Mouse (Mus musculus) lung, adult 18-20 months (tissue): ENCODE results near the gene Lhpp.
A peak's percentile ranks its signal among the peaks of the same experiment; 100 is the strongest.

Source experiments
- DNase-seq, 2 experiments: peaks; one replicate each; pipeline ENCODE4 v3.0.0; 2022; ENCODE audit warnings: mixed read lengths in 2 of 2

The Lhpp gene

DNA sequence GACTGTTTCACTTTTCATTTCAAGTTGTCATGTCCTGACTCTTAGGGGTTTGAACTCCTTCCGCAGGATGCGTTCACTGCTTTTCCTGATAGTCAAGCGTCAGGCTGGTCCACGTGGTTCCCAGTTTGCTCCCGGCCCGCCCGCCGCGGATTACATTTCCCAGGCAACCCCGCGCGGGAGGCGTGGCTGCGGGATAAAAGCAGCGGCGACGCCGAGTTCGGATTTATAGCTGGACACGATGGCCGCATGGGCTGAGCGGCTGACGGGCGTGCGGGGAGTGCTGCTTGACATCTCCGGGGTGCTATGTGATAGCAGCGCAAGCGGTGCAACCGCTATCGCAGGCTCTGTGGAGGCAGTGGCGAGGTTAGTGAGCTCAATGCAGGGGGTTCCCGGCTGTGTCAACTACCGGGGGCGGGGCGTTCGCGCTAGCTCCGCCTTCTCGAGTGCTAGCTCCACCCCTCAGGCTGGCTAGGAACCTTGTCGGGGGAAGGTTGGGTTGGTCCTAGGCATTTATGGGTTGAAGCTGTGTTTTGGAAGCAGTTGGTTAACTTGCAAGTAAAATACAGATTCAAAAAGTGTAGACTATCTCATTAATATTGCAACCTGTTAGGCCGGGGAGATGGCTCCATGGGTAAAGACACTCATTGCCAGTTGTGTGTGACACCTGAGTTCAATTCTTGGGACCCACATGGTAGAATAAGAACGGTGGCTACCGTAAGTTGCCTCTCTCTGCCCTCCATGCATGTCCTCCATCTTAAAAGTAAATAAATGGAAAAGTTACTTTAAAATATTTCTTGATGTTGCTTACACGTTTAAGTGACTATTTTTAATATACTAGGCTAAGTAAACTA lies at the start of gene Lhpp:
Gene Lhpp, plus strand, starts transcription at position 171 of the 851 bp plus-strand sequence.
- peak; percentile 79 to 82 for DNase-seq

DNA sequence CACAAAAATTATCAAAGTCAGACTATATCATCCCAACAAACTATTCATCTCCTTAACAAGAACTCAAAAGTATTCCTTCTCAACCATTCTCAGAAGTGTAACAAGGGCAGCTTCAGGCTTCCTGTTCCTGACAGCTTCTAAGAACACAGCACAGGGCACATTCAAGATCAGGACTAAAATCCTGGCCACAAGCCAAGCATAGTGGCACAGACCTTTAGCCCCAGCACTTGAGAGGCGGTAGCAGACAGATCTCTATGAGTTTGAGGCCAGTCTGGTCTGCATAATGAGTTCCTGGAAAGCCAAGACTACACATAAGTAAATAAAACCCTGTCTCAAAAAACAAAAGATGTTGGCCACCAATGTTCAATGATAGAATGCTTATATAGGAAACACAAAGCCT lies 44.6 kb upstream of the Lhpp start:
- no peak for DNase-seq

DNA sequence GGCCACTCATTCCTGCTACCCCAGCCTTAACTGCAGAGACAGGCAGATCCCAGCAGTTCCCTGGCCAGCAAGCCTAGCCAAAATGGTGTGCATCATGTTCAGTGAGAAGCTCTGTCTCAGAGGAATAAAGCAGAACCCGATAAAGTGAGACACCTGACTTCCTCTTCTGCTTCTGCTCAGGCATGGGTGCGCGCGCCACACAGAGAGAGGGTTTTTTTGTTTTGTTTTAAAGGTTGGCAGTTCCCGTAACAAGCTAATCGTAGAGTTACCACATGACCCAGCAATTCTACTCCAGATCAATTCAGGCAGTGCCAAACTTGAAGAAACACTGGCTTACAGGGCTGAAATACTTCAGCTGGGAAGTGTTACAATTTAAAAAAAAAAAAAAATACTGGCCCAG lies 41.6 kb upstream of the Lhpp start:
- DNase-seq, result peak; percentile 46 to 52

DNA sequence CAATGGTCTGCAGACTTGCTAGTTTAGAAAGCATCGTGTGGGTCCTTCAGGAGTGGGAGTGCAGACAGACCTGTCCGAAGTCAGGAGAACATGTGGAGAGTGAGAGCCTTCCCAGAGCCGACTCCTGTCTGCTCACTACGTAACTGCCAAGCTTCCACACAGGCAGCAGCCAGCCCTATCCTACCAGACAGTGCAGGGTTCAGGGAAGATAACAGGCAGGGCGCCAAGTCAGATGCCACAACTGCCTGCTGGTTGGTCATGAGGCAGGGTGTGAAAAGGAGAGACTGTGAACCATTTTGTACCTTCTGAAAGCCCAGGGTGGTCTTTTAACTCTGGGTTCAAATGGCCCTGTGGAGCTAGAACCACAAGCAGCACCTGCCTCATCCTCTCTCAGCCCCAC lies 40.4 kb upstream of the Lhpp start:
- no peak for DNase-seq

DNA sequence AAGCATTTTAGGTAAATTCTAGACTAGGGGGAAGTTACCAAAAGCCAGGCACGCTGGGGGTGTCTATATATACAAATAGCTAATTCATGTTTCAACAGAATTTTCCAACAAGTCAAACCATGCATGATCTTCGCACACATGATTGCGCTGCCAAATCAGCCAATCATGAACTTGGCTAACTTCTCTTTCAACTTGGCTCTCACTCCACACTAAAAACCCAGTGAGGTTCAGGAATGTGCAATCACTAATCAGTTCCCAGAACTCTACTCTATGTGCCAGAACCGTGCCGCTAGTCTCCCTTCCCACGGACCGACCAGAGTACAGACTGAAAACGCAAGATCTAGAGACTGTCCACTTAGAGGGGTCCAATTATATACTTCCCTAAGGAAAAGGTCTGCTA lies 39.0 kb upstream of the Lhpp start:
- DNase-seq, result peak; percentile 26 to 49

DNA sequence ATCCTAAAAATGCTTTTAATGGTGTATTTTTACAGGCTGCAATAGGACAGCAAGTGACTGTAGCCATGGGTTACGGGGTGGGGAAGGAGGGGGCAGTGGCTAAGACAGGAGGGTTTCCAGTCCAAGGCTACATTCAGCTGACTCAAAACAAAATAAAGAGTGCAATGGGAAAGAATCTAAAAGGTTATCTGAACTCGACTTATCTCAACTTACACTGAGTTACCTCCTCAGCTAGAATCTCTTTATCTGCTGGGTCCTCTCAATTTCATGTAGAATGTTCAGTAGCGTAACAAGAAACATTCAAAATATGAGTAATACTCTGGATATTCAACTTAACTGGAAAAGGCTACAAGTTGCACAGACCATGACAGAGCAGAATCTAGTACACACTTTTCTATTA lies 37.7 kb upstream of the Lhpp start:
- no peak for DNase-seq

DNA sequence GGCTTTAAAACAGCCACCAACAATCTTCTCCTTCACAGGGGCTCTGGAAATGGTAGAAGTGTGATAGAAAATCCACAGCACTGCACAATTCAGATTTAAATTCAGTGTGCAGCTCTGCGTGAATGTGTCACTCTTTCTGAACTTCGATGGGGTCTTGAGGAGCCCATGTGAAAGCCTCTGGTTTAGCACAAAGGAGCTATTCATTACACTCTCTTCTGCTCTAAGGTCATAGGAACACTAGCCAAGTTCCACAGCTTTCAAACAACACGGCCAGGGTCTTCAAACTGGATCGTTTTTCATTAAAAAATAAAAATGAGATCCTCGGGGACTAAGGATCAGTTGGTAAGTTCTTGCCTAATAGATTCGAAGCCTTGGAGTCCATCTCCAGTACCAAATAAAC lies 37.2 kb upstream of the Lhpp start:
- DNase-seq, result no peak

DNA sequence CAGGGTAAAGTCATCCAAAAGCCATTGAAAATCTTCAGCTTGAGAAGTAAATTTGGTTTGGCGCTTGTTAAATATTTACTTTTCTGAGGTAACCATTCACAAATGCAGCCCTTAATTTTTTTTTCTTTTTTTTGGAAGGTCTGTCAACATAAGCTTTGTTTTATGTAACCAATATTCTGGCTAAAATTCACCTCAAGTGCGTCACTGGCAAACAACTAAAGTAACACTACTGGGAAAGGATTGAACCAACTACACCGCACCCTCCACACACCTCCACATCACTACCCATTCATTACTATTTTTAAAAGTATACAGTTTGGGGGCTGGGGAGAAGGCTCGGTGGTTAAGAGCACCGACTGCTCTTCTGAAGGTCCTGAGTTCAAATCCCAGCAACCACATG lies 35.8 kb upstream of the Lhpp start:
- DNase-seq, result peak; percentile 60 to 76

DNA sequence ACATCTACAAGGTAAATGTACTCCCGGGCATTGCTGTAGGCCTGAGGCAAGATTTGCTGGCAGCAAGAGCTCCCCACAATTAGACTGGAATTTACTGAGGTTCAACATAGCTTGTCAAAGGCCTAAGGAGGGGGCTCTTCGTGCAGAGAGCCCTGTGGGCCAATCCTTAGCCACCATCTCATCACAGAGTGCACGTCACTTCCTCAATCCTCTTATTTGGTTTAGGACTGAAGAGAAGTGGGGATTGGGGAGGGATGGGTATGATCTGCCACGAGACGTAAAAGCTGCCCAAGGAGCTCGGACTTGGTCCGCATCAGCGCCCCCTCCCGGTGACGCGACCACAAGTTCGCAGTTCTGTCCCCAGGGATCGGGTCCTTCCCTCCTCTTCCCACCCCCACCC lies 34.8 kb upstream of the Lhpp start:
- DNase-seq, result peak; percentile 84 to 87

DNA sequence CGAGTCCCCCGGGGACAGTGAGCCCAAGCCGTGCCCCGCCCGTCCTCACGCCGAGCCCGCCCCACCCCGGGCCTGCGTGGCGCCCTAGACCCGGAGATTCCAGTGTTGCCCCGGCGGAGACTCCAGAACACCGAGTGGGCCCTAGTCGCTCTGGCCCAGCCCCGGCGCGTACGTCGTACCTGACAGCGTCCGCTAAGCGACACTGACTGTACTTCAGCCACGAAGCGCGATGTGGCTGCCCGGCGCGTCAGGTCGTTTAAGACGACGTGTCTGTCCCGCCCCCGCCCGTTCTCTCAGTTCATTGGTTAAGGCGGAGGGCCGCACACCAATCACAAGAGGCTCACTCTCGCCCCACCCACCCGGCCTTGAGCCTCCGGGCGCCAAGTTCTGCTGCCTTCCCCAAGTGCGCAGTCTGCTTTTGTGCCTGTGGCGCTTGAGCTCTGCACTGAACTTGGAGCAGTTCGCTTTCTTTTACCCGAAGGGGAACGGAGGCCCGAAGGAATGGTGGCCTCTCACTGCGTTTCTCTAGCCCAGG lies 34.3 kb upstream of the Lhpp start, which contains the start of gene Oat:
Gene Oat, minus strand, starts transcription at position 283 of the 535 bp plus-strand sequence.
- DNase-seq, result peak; percentile 96 to 97

DNA sequence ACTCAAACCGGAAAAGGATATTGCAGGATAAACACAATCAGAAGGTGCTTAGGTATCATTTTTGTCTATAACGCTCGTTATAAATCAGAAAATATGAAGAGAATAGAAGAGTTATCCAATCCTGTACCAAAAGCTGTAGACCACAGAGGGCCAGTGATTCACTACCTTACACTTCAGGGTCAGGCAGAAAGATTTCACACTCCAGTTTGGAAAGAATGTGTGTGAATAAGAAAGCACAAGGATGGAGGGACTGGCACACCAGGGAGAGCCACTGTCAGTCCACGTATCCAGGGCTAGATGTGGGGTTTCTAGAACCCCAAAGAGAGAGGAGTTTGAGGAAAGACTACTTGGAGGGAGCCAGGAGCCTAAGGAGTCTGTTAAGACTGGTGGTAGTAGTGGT lies 33.5 kb upstream of the Lhpp start:
- no peak for DNase-seq

DNA sequence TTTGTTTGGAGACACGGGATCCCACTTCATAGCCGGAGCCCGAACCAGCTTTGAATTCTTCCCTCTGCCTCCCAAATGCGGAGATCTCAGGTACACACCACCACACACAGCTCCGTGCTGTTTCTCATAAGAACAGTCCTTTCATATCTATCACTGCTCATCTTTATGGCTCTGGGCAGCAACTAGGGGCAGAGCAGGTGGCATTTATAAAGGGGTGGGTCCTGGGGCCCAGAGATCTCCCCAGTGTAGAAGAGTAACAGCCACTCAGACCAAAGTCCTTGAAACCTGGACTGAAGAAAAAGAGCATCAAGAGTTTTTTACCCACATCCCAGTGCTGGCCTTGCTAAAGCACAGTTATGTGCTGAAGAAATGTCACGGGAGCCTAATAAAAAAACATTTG lies 29.9 kb upstream of the Lhpp start:
- no peak for DNase-seq

DNA sequence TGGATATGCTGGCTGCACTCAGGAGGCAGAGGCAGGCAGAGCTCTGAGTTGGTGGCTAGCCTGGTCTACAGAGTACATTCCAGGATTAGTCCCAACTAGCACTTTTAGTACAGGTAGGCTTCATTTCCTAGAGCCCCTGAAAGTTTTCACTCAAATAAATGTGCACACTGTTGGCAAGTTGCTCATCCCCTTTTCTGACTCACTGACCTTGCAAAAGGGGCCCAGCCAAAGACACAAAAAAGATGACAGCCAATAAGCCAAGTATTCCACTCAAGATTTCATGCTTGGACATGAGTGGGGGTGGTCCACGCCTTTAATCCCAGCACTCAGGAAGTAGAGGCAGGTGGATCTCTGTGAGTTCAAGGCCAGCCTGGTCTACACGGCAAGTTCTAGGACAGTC lies 29.0 kb upstream of the Lhpp start:
- no peak for DNase-seq

DNA sequence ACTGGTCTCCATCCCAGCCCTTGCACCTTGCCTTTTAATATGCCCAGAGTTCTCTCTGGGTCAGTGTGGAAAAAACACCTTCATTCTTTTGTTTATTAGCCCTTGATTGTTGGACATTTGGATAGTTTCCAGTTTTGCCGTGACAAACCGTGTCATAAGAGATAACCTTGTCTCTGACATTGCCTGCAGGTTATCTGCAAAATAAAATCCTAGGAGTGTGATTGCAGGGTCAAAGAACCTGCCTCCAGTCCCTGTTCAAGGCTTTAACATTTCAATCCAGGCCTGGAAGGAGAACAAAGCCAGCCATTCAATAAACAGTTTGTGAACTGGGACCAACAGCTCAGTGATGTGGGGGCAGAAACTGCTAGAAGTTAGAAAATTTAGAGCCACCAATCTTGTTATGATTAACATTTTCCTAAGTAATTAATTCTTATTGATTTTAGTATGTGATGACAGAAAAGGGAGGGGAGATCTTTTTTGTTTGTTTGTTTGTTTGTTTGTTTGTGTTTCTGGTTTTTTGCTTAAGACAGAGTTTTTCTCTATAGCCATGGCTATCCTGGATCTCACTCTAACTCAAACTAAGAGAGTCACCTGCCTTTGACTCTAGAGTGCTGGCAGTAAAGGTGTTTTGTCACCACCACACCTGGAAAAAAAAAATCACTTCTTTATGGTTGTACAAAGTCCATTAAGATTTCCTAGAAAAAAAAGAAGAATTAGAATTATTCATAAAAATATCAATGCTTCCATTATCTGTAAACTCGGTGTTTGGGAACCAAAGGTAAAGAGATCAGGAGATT lies 24.5 kb upstream of the Lhpp start:
- DNase-seq, result no peak

DNA sequence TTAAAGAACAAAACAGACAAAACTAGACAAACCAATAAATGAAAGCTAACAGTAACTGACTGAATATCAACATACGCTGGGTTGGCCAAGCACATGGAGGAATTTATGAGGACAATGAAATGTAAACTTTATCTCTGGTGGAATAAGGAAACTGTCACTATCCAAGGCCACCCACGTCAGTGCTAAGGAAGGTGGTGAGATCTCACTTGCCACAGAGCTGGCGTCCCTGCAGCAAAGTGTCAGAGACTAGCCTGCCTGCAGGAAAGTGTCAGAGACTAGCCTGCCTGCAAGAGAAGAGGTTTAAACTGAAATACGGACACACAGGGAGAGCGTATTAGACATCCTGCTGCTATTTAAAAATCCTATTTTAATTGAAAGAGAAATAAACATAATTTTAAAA lies 23.3 kb upstream of the Lhpp start:
- no peak for DNase-seq

DNA sequence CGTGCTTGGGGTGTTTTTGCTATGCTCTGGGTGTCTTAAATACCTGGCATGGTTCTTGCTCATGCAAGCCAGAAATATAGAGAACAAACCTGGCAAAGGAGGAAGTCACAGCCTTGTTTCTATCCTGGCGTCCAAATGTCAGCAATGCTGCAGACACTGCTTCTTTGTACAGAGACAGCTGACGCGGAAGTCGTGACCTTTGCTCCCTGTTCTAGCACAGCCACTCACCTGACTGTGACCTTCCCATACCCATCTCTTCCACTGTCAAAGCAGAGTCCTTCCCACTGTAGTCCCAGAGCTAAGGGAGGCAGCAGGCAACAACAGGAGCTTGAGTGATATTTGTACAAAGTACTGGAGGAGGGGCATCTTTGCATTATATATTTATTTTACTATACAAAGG lies 20.8 kb upstream of the Lhpp start:
- DNase-seq, result no peak

DNA sequence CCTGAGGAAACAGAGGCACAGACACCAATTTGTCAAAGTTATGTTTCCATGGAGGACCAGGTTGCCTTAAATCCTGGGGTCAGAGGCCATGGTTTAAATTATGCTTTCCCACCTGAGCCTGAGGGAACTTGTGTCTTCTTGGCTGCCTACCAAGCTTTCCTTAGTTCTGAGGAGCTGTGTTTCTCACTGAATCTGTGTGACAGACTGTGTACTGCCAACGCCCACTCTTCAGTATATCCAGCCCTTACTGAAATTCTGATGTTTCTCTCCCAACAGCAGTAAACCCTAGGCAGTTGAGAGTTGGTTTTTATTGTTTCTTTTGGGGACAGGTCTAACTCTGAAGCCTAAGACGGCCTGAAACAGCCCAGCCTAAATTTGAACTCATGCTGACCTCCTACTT lies 16.7 kb upstream of the Lhpp start:
- no peak for DNase-seq

DNA sequence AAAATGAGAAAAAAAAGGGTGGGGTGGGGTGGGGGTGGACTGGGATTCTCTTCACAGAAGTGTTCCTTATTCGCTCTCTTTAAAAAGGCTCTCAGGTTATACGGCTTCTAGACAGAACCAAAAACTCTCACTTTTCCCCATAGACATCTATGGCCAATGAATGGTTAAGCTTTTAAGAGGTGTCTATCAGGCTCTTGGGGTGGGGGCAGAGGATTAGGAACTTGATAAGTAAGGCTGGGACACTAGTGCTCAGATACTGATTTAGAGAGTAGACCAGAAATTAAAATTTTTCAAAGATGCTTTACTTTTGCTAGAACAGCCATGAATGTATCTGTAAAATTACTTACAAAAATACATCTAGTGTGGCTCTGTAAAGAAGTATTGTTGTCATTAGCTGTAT lies 16.1 kb upstream of the Lhpp start:
- DNase-seq, result no peak

DNA sequence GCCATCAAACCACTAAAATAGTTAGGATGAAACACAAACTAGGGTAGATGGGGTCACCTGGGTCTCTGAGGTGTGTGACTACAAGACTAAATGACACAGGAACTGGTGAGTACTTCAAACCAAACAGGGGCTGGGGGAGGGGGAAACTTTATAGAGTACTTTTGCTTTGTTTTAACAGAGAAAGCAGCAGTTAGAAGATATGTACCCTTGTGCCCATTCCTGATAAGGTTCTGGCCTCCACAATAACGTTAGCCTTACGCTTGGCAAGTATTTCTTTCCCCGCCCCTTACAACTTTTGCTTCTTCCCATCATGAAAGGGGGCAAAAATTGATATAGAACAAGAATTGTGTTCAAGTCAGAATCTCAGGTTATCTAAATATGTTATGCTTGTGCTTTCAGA lies 14.7 kb upstream of the Lhpp start:
- no peak for DNase-seq

DNA sequence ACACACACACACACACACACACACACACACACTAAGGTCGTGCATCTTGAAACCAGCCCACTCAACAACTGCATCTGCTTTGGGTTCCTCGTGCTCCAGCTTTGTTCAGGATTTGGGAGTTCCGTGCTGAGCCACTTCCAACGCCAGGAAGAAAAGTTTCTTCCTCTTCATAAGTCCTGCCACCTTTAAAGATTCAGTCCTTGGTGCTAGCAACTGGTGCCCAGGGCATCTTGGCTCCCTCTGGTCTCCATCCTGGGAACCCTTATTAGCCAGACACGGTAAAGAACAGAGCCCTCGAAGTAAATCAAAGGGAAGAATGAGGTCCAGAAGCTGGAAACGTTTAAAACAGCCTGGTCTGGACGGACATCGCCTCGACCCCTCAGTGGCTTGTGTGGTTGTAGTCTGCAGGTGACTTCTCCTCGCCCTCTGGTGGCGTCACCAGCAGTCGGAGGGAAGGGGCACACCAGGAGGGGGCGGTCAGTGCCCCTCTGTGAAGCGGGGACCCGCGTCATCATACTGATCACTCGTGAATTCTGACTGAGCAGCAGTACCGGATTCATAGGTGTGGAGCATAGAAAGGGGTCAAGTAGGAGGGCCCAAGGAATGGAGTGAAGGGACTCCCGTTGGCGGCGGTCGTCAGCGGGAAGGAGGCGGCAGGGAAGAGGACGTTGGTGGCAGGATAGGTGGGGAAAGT lies 13.7 kb upstream of the Lhpp start:
- DNase-seq, result no peak

DNA sequence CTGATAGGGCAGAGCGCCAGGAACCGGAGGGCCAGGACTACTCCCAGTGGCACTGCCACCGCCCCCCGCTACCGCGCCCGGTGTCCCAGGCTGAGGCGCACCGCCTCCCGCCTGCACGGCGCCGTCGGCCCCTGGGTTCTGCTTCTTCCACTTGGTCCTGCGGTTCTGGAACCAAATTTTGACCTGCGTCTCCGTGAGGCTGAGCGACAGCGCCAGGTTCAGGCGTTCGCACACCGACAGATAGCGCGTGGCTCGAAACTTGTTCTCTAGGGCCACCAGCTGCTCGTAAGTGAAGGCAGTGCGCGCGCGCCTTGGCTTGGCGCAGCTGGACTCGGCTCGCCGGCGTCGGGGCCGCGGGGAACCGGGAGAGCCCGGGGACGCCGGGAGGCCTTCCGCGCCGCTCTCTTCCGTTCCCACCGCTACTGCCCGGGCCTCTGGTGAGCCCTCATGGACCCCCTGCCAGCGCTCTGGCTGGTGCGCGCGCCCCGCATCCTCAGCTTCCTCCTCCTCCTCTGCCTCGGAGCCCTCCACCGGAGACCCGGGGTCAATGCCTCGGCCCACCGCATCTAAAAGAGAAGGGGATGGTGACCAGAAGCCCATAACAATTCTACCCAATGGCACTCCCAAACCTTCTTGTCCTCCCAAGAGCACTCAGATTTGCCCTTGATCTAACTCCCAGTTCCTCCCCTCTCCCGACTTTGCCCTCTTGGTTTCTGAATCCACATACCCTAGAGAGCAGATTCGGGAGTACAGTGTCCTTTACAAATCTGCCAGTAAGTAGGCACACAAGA lies 13.0 kb upstream of the Lhpp start:
- DNase-seq, result no peak
